Mouse (Mus musculus) myocyte (in vitro differentiated cells): ENCODE results near the gene Dzip1. TPM values are rescaled to one million over a fixed set of nuclear protein-coding genes. Genes with fewer than 3 reads are reported as not detected.

Experiments used
- H3K27me3 ChIP-seq: one replicate; pipeline ENCODE4 v1.6.1; 2011; ENCODE audit not compliant: control insufficient read depth, insufficient read depth, insufficient read length
- H3K36me3 ChIP-seq: one replicate; pipeline ENCODE4 v1.6.1; 2011; ENCODE audit not compliant: control insufficient read depth, insufficient read depth
- H3K4me2 ChIP-seq: one replicate; pipeline ENCODE4 v1.6.1; 2011; ENCODE audit warnings: low read depth, control low read depth
- H3K4me3 ChIP-seq: one replicate; pipeline ENCODE4 v1.5.1; 2011; ENCODE audit warnings: mild to moderate bottlenecking, control low read depth, moderate library complexity
- H3K79me2 ChIP-seq: one replicate; pipeline ENCODE4 v1.6.1; 2011; ENCODE audit not compliant: control insufficient read depth, insufficient read depth
- H3ac ChIP-seq: one replicate; pipeline ENCODE4 v1.6.1; 2011; ENCODE audit not compliant: control insufficient read depth, insufficient read length
- CEBPB ChIP-seq: IDR thresholded peaks from 2 replicates; pipeline ENCODE4 v1.6.1; 2011; ENCODE audit warnings: mild to moderate bottlenecking, moderate library complexity; ENCODE audit not compliant: poor library complexity, insufficient read depth, severe bottlenecking
- E2F4 ChIP-seq: IDR thresholded peaks from one replicate; pipeline ENCODE4 v1.6.1; 2011; ENCODE audit warnings: mild to moderate bottlenecking, control low read depth, moderate library complexity; ENCODE audit not compliant: insufficient read depth
- MAX ChIP-seq: IDR thresholded peaks from one replicate; pipeline ENCODE4 v1.6.1; 2011; ENCODE audit warnings: low read depth, mild to moderate bottlenecking, control low read depth
- MYOD1 ChIP-seq, 3 experiments: IDR thresholded peaks; one replicate each; pipeline ENCODE4 v1.6.1; 2011; ENCODE audit warnings: control low read depth in 2 of 3, low read depth in 2 of 3, mild to moderate bottlenecking in 2 of 3, moderate library complexity in 1 of 3; ENCODE audit not compliant: insufficient read length in 2 of 3, control insufficient read depth in 1 of 3
- MYOG ChIP-seq, 3 experiments: IDR thresholded peaks; one replicate each; pipeline ENCODE4 v1.6.1; 2011; ENCODE audit warnings: control low read depth in 2 of 3, low read depth in 2 of 3, mild to moderate bottlenecking in 2 of 3; ENCODE audit not compliant: insufficient read length in 2 of 3, control insufficient read depth in 1 of 3, insufficient read depth in 1 of 3
- POLR2A ChIP-seq: IDR thresholded peaks from one replicate; pipeline ENCODE4 v1.6.1; 2011; ENCODE audit warnings: low read depth, mild to moderate bottlenecking, control low read depth, moderate library complexity; ENCODE audit not compliant: insufficient read length
- POLR2AphosphoS2 ChIP-seq: IDR thresholded peaks from one replicate; pipeline ENCODE4 v1.6.1; 2011; ENCODE audit warnings: low read depth, control low read depth; ENCODE audit not compliant: insufficient read length
- REST ChIP-seq: IDR thresholded peaks from one replicate; pipeline ENCODE4 v1.6.1; 2011; ENCODE audit warnings: mild to moderate bottlenecking, control low read depth, moderate library complexity; ENCODE audit not compliant: insufficient read depth, insufficient read length
- SRF ChIP-seq: IDR thresholded peaks from one replicate; pipeline ENCODE4 v1.6.1; 2011; ENCODE audit warnings: low read depth; ENCODE audit not compliant: control insufficient read depth, insufficient read length
- TCF12 ChIP-seq: IDR thresholded peaks from one replicate; pipeline ENCODE4 v1.6.1; 2011; ENCODE audit warnings: mild to moderate bottlenecking, control low read depth; ENCODE audit not compliant: poor library complexity, insufficient read depth, severe bottlenecking
- TCF3 ChIP-seq: IDR thresholded peaks from one replicate; pipeline ENCODE4 v1.6.1; 2011; ENCODE audit warnings: low read depth, control low read depth; ENCODE audit not compliant: insufficient read length
- USF1 ChIP-seq: IDR thresholded peaks from one replicate; pipeline ENCODE4 v1.6.1; 2011; ENCODE audit warnings: low read depth, mild to moderate bottlenecking, control low read depth, moderate library complexity
- polyA plus RNA-seq: library from polyadenylated mRNA; unstranded; fragments of >200 nt; fragmentation: generic; extraction: Trizol; gene quantifications from one replicate; pipeline ENCODE4 v1.2.1, GENCODE M21; 2012; ENCODE audit warnings: missing spikeins

The Dzip1 gene
- polyA plus RNA-seq, 1 experiment = 3.8 TPM

- Histone ChIP-seq H3K27me3 (no peaks in the 10 kb centered on the region), H3K4me2 (no peak overlapping the region), H3K36me3 (peaks cover 10% of the 10 kb centered on the region), H3K79me2 (no peaks in the 10 kb centered on the region), H3ac (no peak overlapping the region), H3K4me3 (no peak overlapping the region)
- TF ChIP-seq MYOD1 (IDR thresholded peaks at IDR 0.05; ENCODE audit: control insufficient read depth in 1 of 3, insufficient read length in 2 of 3, low read depth in 2 of 3) (no peak), CEBPB (no peak), E2F4 (no peak), POLR2AphosphoS2 (no peak), SRF (no peak), REST (no peak), POLR2A (no peak), MYOG (IDR thresholded peaks at IDR 0.05; ENCODE audit: control insufficient read depth in 1 of 3, insufficient read depth in 1 of 3, insufficient read length in 2 of 3, low read depth in 2 of 3) (no peak), TCF12 (no peak), USF1 (no peak), TCF3 (no peak), MAX (no peak)
These were observed 11.6 kb downstream of the Dzip1 start for GRCm38 (mm10) chr14:118913651-118914050.

- H3K4me3 ChIP-seq = no peak overlapping the region
- H3K27me3 ChIP-seq = no peaks in the 10 kb centered on the region
- peaks cover 14% of the 10 kb centered on the region for H3K36me3 ChIP-seq
- H3K4me2 ChIP-seq = no peak overlapping the region
- TF ChIP-seq REST = no peak
- TF ChIP-seq MAX = no peak
- TF ChIP-seq TCF3 = no peak
- TF ChIP-seq USF1 = no peak
- no peak for TF ChIP-seq SRF
- no peak for TF ChIP-seq MYOD1 (IDR thresholded peaks at IDR 0.05; ENCODE audit: control insufficient read depth in 1 of 3, insufficient read length in 2 of 3, low read depth in 2 of 3)
- no peak for TF ChIP-seq POLR2AphosphoS2
- TF ChIP-seq CEBPB = no peak
- no peak for TF ChIP-seq TCF12
- no peak for TF ChIP-seq MYOG (IDR thresholded peaks at IDR 0.05; ENCODE audit: control insufficient read depth in 1 of 3, insufficient read depth in 1 of 3, insufficient read length in 2 of 3, low read depth in 2 of 3)
- no peak for TF ChIP-seq E2F4
- no peak for TF ChIP-seq POLR2A
- H3K79me2 ChIP-seq = no peaks in the 10 kb centered on the region
- H3ac ChIP-seq = no peak overlapping the region
These were observed 13.7 kb downstream of the Dzip1 start for GRCm38 (mm10) chr14:118911521-118911920.

DNA sequence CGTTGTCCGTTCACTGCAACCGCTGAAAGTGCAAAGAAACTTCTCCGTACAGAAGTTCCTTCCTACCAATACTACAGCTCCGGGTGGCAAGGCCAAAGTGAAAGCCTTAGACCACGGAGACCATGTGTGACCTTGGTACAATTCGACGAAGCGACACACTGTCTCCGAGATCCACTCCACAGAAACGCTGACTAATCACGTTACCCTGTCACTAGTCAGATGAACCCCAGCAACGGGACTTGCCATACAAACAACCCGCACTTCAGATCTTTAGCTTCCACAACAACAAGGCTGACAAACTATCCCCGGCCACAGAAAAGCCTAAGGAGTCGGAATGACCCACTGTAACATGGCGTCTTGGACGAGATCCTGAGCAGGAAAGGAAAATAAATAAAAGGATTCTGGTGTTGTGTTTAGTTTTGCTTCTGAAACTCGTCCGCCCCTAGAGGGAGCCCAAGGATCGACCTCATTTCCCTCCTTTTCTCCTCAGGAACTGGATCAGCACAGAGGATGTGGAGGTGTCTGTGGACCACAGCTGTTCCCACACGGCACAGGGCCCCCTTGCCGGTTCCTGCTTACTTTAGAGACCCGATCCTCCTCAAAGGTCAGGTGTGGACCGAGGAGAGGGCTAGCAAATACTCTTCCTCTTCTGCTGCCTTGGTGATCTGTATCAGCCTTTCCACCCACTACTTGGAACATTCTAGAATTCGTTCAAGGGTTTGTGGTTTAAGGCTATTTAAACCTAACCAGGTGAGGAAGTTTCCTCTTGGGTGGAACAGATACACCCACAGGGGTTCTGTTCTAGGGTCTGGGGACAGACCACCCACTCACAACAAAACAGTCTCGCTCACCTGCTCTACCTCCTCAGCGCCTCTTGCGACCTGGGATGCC, 14.7 kb downstream of the Dzip1 start:
- Histone ChIP-seq H3K4me3 (no peak overlapping the region), H3K4me2 (no peak overlapping the region), H3ac (no peak overlapping the region), H3K27me3 (no peaks in the 10 kb centered on the region), H3K36me3 (peaks cover 14% of the 10 kb centered on the region), H3K79me2 (no peaks in the 10 kb centered on the region)
- TF ChIP-seq CEBPB (no peak), POLR2A (no peak), MYOD1 (IDR thresholded peaks at IDR 0.05; ENCODE audit: control insufficient read depth in 1 of 3, insufficient read length in 2 of 3, low read depth in 2 of 3) (no peak), E2F4 (no peak), MAX (no peak), TCF12 (no peak), TCF3 (no peak), USF1 (no peak), POLR2AphosphoS2 (no peak), MYOG (IDR thresholded peaks at IDR 0.05; ENCODE audit: control insufficient read depth in 1 of 3, insufficient read depth in 1 of 3, insufficient read length in 2 of 3, low read depth in 2 of 3) (no peak), REST (no peak), SRF (no peak)

DNA sequence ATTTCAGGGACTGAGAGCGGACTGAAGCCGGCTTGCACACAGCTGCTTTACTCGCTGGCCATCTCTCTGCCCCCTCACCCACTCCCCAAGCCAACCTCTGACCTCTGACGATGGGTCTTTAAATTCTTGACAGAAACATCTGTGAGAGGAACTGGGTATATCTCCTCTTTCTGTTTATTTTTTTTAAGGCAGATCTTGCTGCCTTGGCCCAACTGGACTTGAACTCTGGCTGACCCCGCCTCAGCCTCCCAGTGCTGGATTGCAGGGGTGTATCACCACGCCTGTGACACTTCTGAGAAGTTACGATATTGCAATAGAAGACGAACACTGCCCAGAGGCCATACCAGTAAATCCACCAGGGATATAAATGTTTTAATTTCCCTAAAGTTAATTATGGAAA, 15.4 kb downstream of the Dzip1 start:
- TF ChIP-seq REST = no peak
- H3K79me2 ChIP-seq = no peaks in the 10 kb centered on the region
- no peaks in the 10 kb centered on the region for H3K27me3 ChIP-seq
- peaks cover 14% of the 10 kb centered on the region for H3K36me3 ChIP-seq
- no peak overlapping the region for H3K4me3 ChIP-seq
- no peak overlapping the region for H3ac ChIP-seq
- no peak overlapping the region for H3K4me2 ChIP-seq

- Histone ChIP-seq H3K79me2 (no peaks in the 10 kb centered on the region), H3ac (no peak overlapping the region), H3K36me3 (peaks cover 14% of the 10 kb centered on the region), H3K4me2 (no peak overlapping the region), H3K4me3 (no peak overlapping the region), H3K27me3 (no peaks in the 10 kb centered on the region)
- TF ChIP-seq POLR2AphosphoS2 (no peak), CEBPB (no peak), TCF12 (no peak), MAX (no peak), MYOD1 (IDR thresholded peaks at IDR 0.05; ENCODE audit: control insufficient read depth in 1 of 3, insufficient read length in 2 of 3, low read depth in 2 of 3) (no peak), SRF (no peak), USF1 (no peak), MYOG (IDR thresholded peaks at IDR 0.05; ENCODE audit: control insufficient read depth in 1 of 3, insufficient read depth in 1 of 3, insufficient read length in 2 of 3, low read depth in 2 of 3) (no peak), TCF3 (no peak), POLR2A (no peak), E2F4 (no peak), REST (no peak)
These were observed 17.7 kb downstream of the Dzip1 start for GRCm38 (mm10) chr14:118907592-118907991.
